In the genomic region with DNA sequence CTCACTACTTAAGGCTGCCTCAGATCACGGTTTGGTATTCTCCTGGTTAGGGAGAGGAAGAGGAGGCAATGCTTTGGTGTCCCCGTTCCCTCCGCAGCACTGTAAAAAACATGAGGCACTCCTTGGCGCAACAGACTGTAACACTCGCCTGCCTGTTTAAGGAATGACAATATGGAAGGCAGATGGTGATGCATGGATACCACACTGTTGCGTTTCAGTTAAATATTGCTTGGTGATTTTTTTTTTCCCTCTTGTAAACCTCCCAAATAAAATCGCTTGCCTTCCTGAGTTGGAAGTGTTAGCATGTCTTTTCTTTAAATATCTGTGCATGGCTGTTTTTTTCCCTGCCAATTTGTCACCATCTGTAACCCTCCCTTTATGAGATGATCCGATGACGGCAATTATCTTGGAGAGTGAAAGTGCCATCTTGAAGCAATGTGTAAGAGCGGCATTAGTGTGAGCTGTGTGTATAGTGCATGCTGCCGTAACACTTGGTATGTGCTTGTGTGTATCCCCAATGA, we compare ENCODE assay signal across 12 mouse cellular contexts. TPM values are rescaled to one million over a fixed set of nuclear protein-coding genes. Genes with fewer than 3 reads are reported as not detected.
DNase-seq lines count a peak whose midpoint lies in the region; ATAC-seq and TF ChIP-seq lines count a peak whose summit lies in the region.
"Had no signal": no experiment of that assay in that cellular context is flagged by ENCODE, and none has a peak within 500 bp of the region (broad histone marks: within the 10 kb centered on the region; RNA-seq: fewer than 3 reads in every experiment).

No protein-coding gene starts in this region.

- TF ChIP-seq CTCF in lung, embryonic 14.5 days (IDR thresholded peaks at IDR 0.05; ENCODE audit: low read depth) = no peak

- no peak for ATAC-seq in lung, embryonic 14.5 days (ENCODE audit: insufficient read depth)
- peak; percentile 70; the same call in 1 of the 2 replicates for ATAC-seq in forebrain, embryonic 14.5 days
- ATAC-seq: Patski had no signal

- H3K9me3 ChIP-seq in lung, embryonic 14.5 days (ENCODE audit: low read depth, low read length) = no peaks in the 10 kb centered on the region
- no peaks in the 10 kb centered on the region for H3K9me3 ChIP-seq in forebrain, embryonic 14.5 days (replicated peaks; ENCODE audit: control insufficient read depth, low read length)
- no peaks in the 10 kb centered on the region for H3K9me3 ChIP-seq in limb, embryonic 10.5 days (replicated peaks)

- H3K4me1 ChIP-seq in lung, embryonic 14.5 days (ENCODE audit: insufficient read depth) = no peaks in the 10 kb centered on the region
- no peaks in the 10 kb centered on the region for H3K4me1 ChIP-seq in forebrain, embryonic 14.5 days (ENCODE audit: control insufficient read depth, insufficient read depth, low read length)
- peaks cover 9% of the 10 kb centered on the region for H3K4me1 ChIP-seq in limb, embryonic 10.5 days

- H3K9ac ChIP-seq in lung, embryonic 14.5 days = no peak overlapping the region
- no peak overlapping the region; the same call in 1 of the 2 replicates for H3K9ac ChIP-seq in forebrain, embryonic 14.5 days (ENCODE audit: low read length)

- peaks cover 25% of the 10 kb centered on the region for H3K27me3 ChIP-seq in lung, embryonic 14.5 days (ENCODE audit: insufficient read depth, low read length)
- no peaks in the 10 kb centered on the region for H3K27me3 ChIP-seq in forebrain, embryonic 14.5 days (replicated peaks; ENCODE audit: control insufficient read depth, insufficient read depth, low read length)
- H3K27me3 ChIP-seq in limb, embryonic 10.5 days (ENCODE audit: low read depth, poor library complexity, severe bottlenecking) = peaks cover 29% of the 10 kb centered on the region
- H3K27me3 ChIP-seq: Patski had no signal

- no peak for DNase-seq in lung, embryonic 14.5 days
- no peak for DNase-seq in lung, postnatal 14 days
- peak; percentile 76 for DNase-seq in forebrain, embryonic 14.5 days (ENCODE audit: low spot score)
- DNase-seq in limb, embryonic 10.5 days (ENCODE audit: low spot score) = no peak
- DNase-seq in right cerebral cortex, postnatal 10 days (ENCODE audit: low spot score in 2 of 2) = peak; percentile 60 to 82
- DNase-seq in heart, postnatal 36 days = no peak
- no peak for DNase-seq in lung, postnatal 25 days (ENCODE audit: low spot score)
- DNase-seq: gastrocnemius, postnatal 10 days; kidney, postnatal 14 days; spleen, adult 18-20 months had no signal

- no peak overlapping the region for H3K4me3 ChIP-seq in lung, embryonic 14.5 days (ENCODE audit: low read depth, low read length)
- peak overlapping the region; percentile 1; the same call in 1 of the 2 replicates for H3K4me3 ChIP-seq in forebrain, embryonic 14.5 days (ENCODE audit: low read depth, low read length)
- peak overlapping the region; percentile 67; the same call in 1 of the 2 replicates for H3K4me3 ChIP-seq in limb, embryonic 10.5 days

- peak overlapping the region; percentile 82 for H3K4me2 ChIP-seq in lung, embryonic 14.5 days
- H3K4me2 ChIP-seq in forebrain, embryonic 14.5 days (ENCODE audit: low read length) = peak overlapping the region; percentile 97; the same call in 1 of the 2 replicates

- H3K27ac ChIP-seq in lung, embryonic 14.5 days (ENCODE audit: low read depth) = no peak overlapping the region
- H3K27ac ChIP-seq in forebrain, embryonic 14.5 days (ENCODE audit: low read depth, low read length) = no peak overlapping the region
- H3K27ac ChIP-seq in limb, embryonic 10.5 days = no peak overlapping the region
- H3K27ac ChIP-seq: macrophage had no signal

- intact Hi-C loops in heart, postnatal 36 days (cut with DNase I) = no loop called here

- H3K36me3 ChIP-seq in lung, embryonic 14.5 days (ENCODE audit: insufficient read depth) = no peaks in the 10 kb centered on the region
- 0 out of 2 replicates have a peak, but pooled peaks cover 6% of the 10 kb centered on the region for H3K36me3 ChIP-seq in forebrain, embryonic 14.5 days (ENCODE audit: control insufficient read depth, insufficient read depth, low read length)
- no peaks in the 10 kb centered on the region for H3K36me3 ChIP-seq in limb, embryonic 10.5 days

- WGBS in lung, embryonic 14.5 days = 57% methylated on average over 11 of the region's 11 CpGs
- 41% methylated on average over 11 of the region's 11 CpGs for whole genome bisulfite sequencing in forebrain, embryonic 14.5 days
- WGBS in limb, embryonic 10.5 days = 49% methylated on average over 11 of the region's 11 CpGs

RNA-seq across cellular contexts. Expression of a gene that starts 0.7 kb away (rescaled TPM):
- 2.8 and 2.9 TPM in 2 replicates for polyA plus RNA-seq in lung, embryonic 14.5 days (2014; fragmentation: Nextera tagmentation; extraction: Ambion mirVana)
- polyA plus RNA-seq in forebrain, embryonic 14.5 days (2014; fragmentation: Nextera tagmentation; extraction: Ambion mirVana) = 5.3 and 6.0 TPM in 2 replicates
- polyA plus RNA-seq in limb, embryonic 10.5 days (2016; fragmentation: Nextera tagmentation; extraction: Ambion mirVana) = 1.9 and 2.6 TPM in 2 replicates
- 1 to 10 TPM in 1 of 2 experiments, under 1 TPM in 1; 0.41 to 1.2 TPM for total RNA-seq in heart, postnatal 36 days (2021)

RNA-seq across cellular contexts. Expression of a gene that starts 7.8 kb away (rescaled TPM):
- polyA plus RNA-seq in lung, embryonic 14.5 days (2014; fragmentation: Nextera tagmentation; extraction: Ambion mirVana) = 0.72 and 1.3 TPM in 2 replicates
- polyA plus RNA-seq in forebrain, embryonic 14.5 days (2014; fragmentation: Nextera tagmentation; extraction: Ambion mirVana) = 18.6 and 18.9 TPM in 2 replicates
- polyA plus RNA-seq in limb, embryonic 10.5 days (2016; fragmentation: Nextera tagmentation; extraction: Ambion mirVana) = 0.50 and 0.79 TPM in 2 replicates
- total RNA-seq in heart, postnatal 36 days (2021) = 1 to 10 TPM; 1.1 to 1.2 TPM

RNA-seq across cellular contexts. Expression of a gene that starts 17.4 kb away (rescaled TPM):
- polyA plus RNA-seq in lung, embryonic 14.5 days (2014; fragmentation: Nextera tagmentation; extraction: Ambion mirVana) = 44.1 and 48.9 TPM in 2 replicates
- polyA plus RNA-seq in forebrain, embryonic 14.5 days (2014; fragmentation: Nextera tagmentation; extraction: Ambion mirVana) = 34.9 and 44.4 TPM in 2 replicates
- 54.5 and 62.4 TPM in 2 replicates for polyA plus RNA-seq in limb, embryonic 10.5 days (2016; fragmentation: Nextera tagmentation; extraction: Ambion mirVana)
- 1 to 10 TPM; 8.7 to 8.8 TPM for total RNA-seq in heart, postnatal 36 days (2021)

RNA-seq across cellular contexts. Expression of a gene that starts 17.5 kb away (rescaled TPM):
- not detected in 2 replicates for polyA plus RNA-seq in lung, embryonic 14.5 days (2014; fragmentation: Nextera tagmentation; extraction: Ambion mirVana)
- 0.17 TPM in 1 of 2 replicates, not detected in the other for polyA plus RNA-seq in forebrain, embryonic 14.5 days (2014; fragmentation: Nextera tagmentation; extraction: Ambion mirVana)
- not detected in 2 replicates for polyA plus RNA-seq in limb, embryonic 10.5 days (2016; fragmentation: Nextera tagmentation; extraction: Ambion mirVana)
- total RNA-seq in heart, postnatal 36 days (2021) = not detected
- polyA plus RNA-seq: macrophage had no signal

RNA-seq across cellular contexts. Expression of a gene that starts 17.5 kb away (rescaled TPM):
- 31.5 and 34.6 TPM in 2 replicates for polyA plus RNA-seq in lung, embryonic 14.5 days (2014; fragmentation: Nextera tagmentation; extraction: Ambion mirVana)
- polyA plus RNA-seq in forebrain, embryonic 14.5 days (2014; fragmentation: Nextera tagmentation; extraction: Ambion mirVana) = 18.2 and 24.8 TPM in 2 replicates
- 48.1 and 56.1 TPM in 2 replicates for polyA plus RNA-seq in limb, embryonic 10.5 days (2016; fragmentation: Nextera tagmentation; extraction: Ambion mirVana)
- total RNA-seq in heart, postnatal 36 days (2021) = 1 to 10 TPM; 6.4 to 8.0 TPM

Comparison
In these comparisons a context has a peak if more than half of its experiments do, and no peak if none do; other contexts are left out.
1. DNase-seq: peak in forebrain, embryonic 14.5 days (single experiment) and right cerebral cortex, postnatal 10 days (2 of 2); none in lung, embryonic 14.5 days (single experiment), lung, postnatal 14 days (single experiment), limb, embryonic 10.5 days (single experiment), heart, postnatal 36 days (0 of 2) and lung, postnatal 25 days (single experiment).